Mouse (Mus musculus): ENCODE measurements around the gene 5031439G07Rik. TPM values are rescaled to one million over a fixed set of nuclear protein-coding genes. Genes with fewer than 3 reads are reported as not detected.
A peak's percentile ranks its signal among the peaks of the same experiment; 100 is the strongest.
"Not testable (repeated sequence)": the region's sequence is repeated elsewhere in the genome, so short reads cannot be mapped to it uniquely, and the experiment has no call there.

5031439G07Rik gene
- polyA plus RNA-seq (2015; fragmentation: Nextera tagmentation; extraction: Ambion mirVana): 8.0 and 9.1 TPM in 2 replicates

- peaks cover 6% of the 10 kb centered on the region; the same call in 1 of the 2 replicates for H3K27me3 ChIP-seq
- no peaks in the 10 kb centered on the region for H3K9me3 ChIP-seq
- H3K9ac ChIP-seq: peak within 1 kb of the TSS; percentile 91
- ATAC-seq (ENCODE audit: low FRiP score, low read depth): peak; percentile 93
- peak within 1 kb of the TSS; percentile 82 for H3K4me3 ChIP-seq
- peak within 1 kb of the TSS; percentile 28; the same call in 1 of the 2 replicates for H3K27ac ChIP-seq
- no peaks in the 10 kb centered on the region; the same call in 1 of the 2 replicates for H3K36me3 ChIP-seq
- peaks cover 36% of the 10 kb centered on the region for H3K4me1 ChIP-seq
- WGBS: 2% methylated on average over 43 of the region's 59 CpGs
- peak within 1 kb of the TSS; percentile 94 for H3K4me2 ChIP-seq (replicated peaks)
Observed at GRCm38 (mm10) chr15:84987874-84988825, at the start of gene 5031439G07Rik. TSS of gene 5031439G07Rik (minus strand) at chr15:84988551.

DNA sequence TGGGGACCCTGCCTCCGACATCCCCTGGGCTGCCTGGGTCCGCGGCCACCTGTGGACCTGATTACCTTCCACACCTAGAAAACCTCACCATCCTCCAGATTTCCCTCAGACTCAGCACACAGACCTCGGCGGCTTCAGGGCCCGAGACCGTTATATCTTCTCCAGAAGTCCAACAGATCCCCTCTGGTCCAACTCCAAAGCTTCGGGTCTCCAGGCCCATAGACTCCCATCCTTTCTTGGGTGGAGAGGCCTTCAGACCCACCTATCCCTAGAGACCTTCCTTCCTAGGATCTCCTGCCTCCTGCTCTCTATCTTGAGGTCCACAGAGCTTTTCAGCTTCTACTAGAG, 49.0 kb upstream of the 5031439G07Rik start:
- Histone ChIP-seq H3K4me3 (peak overlapping the region; percentile 78), H3K4me2 (replicated peaks) (peak overlapping the region; percentile 90), H3K27ac (no peak overlapping the region), H3K36me3 (no peaks in the 10 kb centered on the region), H3K27me3 (0 out of 2 replicates have a peak, but pooled peaks cover 9% of the 10 kb centered on the region), H3K9me3 (peaks cover 3% of the 10 kb centered on the region; the same call in 1 of the 2 replicates), H3K9ac (peak overlapping the region; percentile 88), H3K4me1 (peaks cover 47% of the 10 kb centered on the region)
- ATAC-seq (ENCODE audit: low FRiP score, low read depth): no peak
- WGBS: 7% methylated on average over 8 of the region's 8 CpGs

DNA sequence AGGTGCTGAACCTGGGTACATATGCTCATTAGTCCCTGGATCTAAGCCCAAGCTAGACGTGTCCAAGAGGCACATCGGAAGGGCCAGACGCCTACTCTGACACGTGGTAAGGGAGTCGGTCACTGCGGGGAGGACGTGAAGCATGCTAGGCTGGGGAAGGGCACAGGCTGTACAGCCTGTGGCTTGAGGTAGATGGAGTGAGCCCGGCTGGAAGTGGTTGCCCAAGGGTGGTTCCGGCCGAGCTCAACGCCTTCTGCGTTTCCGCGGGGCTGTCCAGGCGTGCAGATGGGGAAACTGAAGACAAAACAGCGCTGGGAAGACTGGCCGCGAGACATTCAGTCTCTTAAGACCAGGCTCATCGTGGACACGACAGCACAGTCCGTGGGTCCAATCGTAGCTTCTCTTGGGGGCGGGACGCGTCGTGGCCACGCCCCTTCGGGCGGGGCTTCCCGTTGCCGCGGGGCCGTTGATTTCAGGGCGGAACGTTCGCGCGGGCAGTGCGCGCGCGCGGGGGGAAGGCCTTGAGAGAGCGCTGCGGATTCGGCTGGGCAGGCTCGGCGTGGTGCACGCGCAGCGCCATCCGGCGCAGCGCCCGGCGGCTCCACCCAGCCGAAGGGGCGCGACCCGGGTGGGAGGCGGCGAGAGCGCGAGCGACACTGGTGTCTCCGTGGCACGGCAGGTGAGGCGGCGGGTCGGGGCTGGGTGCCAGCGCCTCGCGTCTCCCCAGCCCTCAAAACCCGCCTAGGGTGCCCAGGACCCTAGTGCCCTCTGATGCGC, 48.4 kb upstream of the 5031439G07Rik start:
- peak; percentile 94 for ATAC-seq (ENCODE audit: low FRiP score, low read depth)
- no peak overlapping the region; the same call in 1 of the 2 replicates for H3K27ac ChIP-seq

DNA sequence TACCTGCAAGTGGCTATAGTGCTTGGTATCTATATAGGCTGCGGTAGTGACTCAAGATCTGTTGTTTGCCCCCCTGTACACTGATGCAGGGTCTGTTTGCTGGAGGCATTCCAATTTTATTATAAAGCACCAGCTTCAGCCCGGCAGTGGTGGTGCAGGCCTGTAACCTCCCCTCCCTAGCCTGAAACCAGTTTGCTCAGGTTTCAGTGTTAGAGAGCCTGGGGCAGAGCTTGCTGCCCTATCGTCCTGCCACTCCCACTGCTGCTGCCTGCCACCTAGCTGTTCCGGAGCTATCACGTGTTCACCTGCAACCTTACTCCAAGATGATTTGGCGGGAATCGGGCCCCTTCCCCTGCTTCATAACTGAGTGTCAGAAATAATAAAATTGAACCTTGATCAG, 45.6 kb upstream of the 5031439G07Rik start:
- 23% methylated on average over 7 of the region's 7 CpGs for WGBS

More for the DNA sequence above, 48.4 kb upstream of the 5031439G07Rik start:
- under 1% methylated on average over 68 of the region's 75 CpGs for WGBS
- peak overlapping the region; percentile 90 for H3K4me2 ChIP-seq (replicated peaks)
- H3K4me1 ChIP-seq: peaks cover 41% of the 10 kb centered on the region
- H3K4me3 ChIP-seq: peak overlapping the region; percentile 78
- H3K9me3 ChIP-seq: peaks cover 5% of the 10 kb centered on the region; the same call in 1 of the 2 replicates
- H3K36me3 ChIP-seq: no peaks in the 10 kb centered on the region
- 0 out of 2 replicates have a peak, but pooled peaks cover 9% of the 10 kb centered on the region for H3K27me3 ChIP-seq
- peak overlapping the region; percentile 88 for H3K9ac ChIP-seq

GRCm38 (mm10) chr15:85031866-85032265, 43.5 kb upstream of the 5031439G07Rik start:
- Histone ChIP-seq H3K36me3 (no peaks in the 10 kb centered on the region), H3K9ac (no peak overlapping the region), H3K9me3 (peaks cover 5% of the 10 kb centered on the region; the same call in 1 of the 2 replicates), H3K4me2 (replicated peaks) (no peak overlapping the region), H3K27me3 (0 out of 2 replicates have a peak, but pooled peaks cover 9% of the 10 kb centered on the region), H3K27ac (no peak overlapping the region), H3K4me3 (no peak overlapping the region), H3K4me1 (peaks cover 8% of the 10 kb centered on the region)
- 65% methylated on average over 3 of the region's 3 CpGs for WGBS
- no peak for ATAC-seq (ENCODE audit: low FRiP score, low read depth)

More for the DNA sequence above, 45.6 kb upstream of the 5031439G07Rik start:
- H3K27ac ChIP-seq; H3K9me3 ChIP-seq; ATAC-seq (ENCODE audit: low FRiP score, low read depth); H3K4me3 ChIP-seq; H3K27me3 ChIP-seq; H3K9ac ChIP-seq; H3K36me3 ChIP-seq; H3K4me2 ChIP-seq (replicated peaks): not testable (repeated sequence)
- H3K4me1 ChIP-seq: peaks cover 24% of the 10 kb centered on the region

DNA sequence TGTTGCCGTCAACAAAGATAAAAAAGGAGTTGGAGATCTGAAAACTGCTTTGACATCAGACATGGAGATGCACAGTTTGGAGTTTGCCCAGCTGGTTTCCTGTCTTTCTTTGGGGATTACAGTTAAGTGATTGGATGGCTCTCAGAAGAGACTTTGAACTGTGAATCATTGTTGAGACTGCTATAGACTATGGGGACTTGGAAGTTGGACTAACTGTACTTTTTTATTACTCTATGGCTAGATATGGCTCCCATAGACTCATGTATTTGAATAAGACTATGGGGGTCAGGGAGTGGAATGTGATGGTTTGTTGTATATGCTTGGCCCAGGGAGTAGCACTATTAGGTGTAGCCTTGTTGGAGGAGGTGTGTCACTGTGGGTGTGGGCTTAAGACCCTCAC, 42.3 kb upstream of the 5031439G07Rik start:
- not testable (repeated sequence) for H3K27me3 ChIP-seq; H3K4me1 ChIP-seq; H3K9ac ChIP-seq; H3K36me3 ChIP-seq; H3K4me3 ChIP-seq; H3K9me3 ChIP-seq; H3K27ac ChIP-seq; H3K4me2 ChIP-seq (replicated peaks); ATAC-seq (ENCODE audit: low FRiP score, low read depth)
- 84% methylated on average over 1 of the region's 1 CpGs for WGBS

- H3K27me3 ChIP-seq; H3K9ac ChIP-seq; H3K4me1 ChIP-seq; H3K9me3 ChIP-seq; ATAC-seq (ENCODE audit: low FRiP score, low read depth); H3K27ac ChIP-seq; H3K4me3 ChIP-seq; H3K4me2 ChIP-seq (replicated peaks); H3K36me3 ChIP-seq: not testable (repeated sequence)
- WGBS: 50% methylated on average over 1 of the region's 1 CpGs
Observed at GRCm38 (mm10) chr15:85028648-85029047, 40.3 kb upstream of the 5031439G07Rik start, which contains the start of gene Fam118a. TSS of gene Fam118a (plus strand) at chr15:85028948.

- no peak overlapping the region for H3K4me3 ChIP-seq
- no peak overlapping the region for H3K9ac ChIP-seq
- H3K4me1 ChIP-seq: no peaks in the 10 kb centered on the region
- H3K4me2 ChIP-seq (replicated peaks): no peak overlapping the region
- ATAC-seq (ENCODE audit: low FRiP score, low read depth): no peak
- WGBS: 45% methylated on average over 4 of the region's 4 CpGs
- no peaks in the 10 kb centered on the region for H3K27me3 ChIP-seq
- peaks cover 5% of the 10 kb centered on the region; the same call in 1 of the 2 replicates for H3K9me3 ChIP-seq
- H3K27ac ChIP-seq: no peak overlapping the region
- no peaks in the 10 kb centered on the region for H3K36me3 ChIP-seq
Observed at GRCm38 (mm10) chr15:85027740-85028139, 39.4 kb upstream of the 5031439G07Rik start.

GRCm38 (mm10) chr15:85026197-85026596, 37.8 kb upstream of the 5031439G07Rik start:
- no peak overlapping the region for H3K4me2 ChIP-seq (replicated peaks)
- H3K9me3 ChIP-seq: no peaks in the 10 kb centered on the region
- no peak overlapping the region for H3K9ac ChIP-seq
- no peak overlapping the region for H3K4me3 ChIP-seq
- no peaks in the 10 kb centered on the region for H3K4me1 ChIP-seq
- no peak for ATAC-seq (ENCODE audit: low FRiP score, low read depth)
- no peak overlapping the region for H3K27ac ChIP-seq
- H3K36me3 ChIP-seq: no peaks in the 10 kb centered on the region
- 85% methylated on average over 4 of the region's 4 CpGs for WGBS
- no peaks in the 10 kb centered on the region for H3K27me3 ChIP-seq

DNA sequence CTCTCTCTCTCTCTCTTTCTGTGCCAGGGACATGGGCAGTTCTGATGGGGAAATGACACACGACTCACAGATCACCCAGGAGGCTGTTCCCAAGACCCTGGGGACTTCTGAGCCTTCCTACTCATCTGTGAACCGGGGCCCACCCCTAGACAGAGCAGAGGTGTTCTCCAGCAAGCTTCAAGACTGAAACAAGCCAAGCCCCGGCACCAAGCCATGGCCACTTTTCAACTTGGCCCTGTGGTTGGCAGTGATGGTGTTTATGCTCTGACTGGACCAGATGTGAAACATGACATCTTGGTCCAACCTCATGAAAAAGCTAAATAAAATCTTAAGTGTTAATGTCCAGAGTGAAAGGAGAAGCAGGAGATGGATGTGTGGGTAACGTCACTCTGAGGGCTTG, 33.9 kb upstream of the 5031439G07Rik start:
- WGBS: 68% methylated on average over 4 of the region's 4 CpGs
- H3K27ac ChIP-seq: no peak overlapping the region
- no peak overlapping the region for H3K4me3 ChIP-seq
- no peaks in the 10 kb centered on the region for H3K36me3 ChIP-seq
- no peaks in the 10 kb centered on the region for H3K9me3 ChIP-seq
- no peak overlapping the region for H3K9ac ChIP-seq
- H3K4me2 ChIP-seq (replicated peaks): no peak overlapping the region
- peaks cover 12% of the 10 kb centered on the region for H3K27me3 ChIP-seq
- H3K4me1 ChIP-seq: peaks cover 2% of the 10 kb centered on the region; the same call in 1 of the 2 replicates
- no peak for ATAC-seq (ENCODE audit: low FRiP score, low read depth)

GRCm38 (mm10) chr15:85016951-85017664, 28.8 kb upstream of the 5031439G07Rik start, which contains the start of gene Upk3a:
TSS of gene Upk3a (plus strand) at chr15:85017141.
- WGBS: 8% methylated on average over 21 of the region's 21 CpGs

More at GRCm38 (mm10) chr15:85016951-85017664, 28.8 kb upstream of the 5031439G07Rik start, which contains the start of gene Upk3a:
- Histone ChIP-seq H3K4me2 (replicated peaks) (peak within 1 kb of the TSS; percentile 21; the same call in 1 of the 2 replicates), H3K36me3 (no peaks in the 10 kb centered on the region), H3K9ac (0 out of 2 replicates have a peak within 1 kb of the TSS, but pooled peaks have one; percentile 35), H3K27me3 (peaks cover 29% of the 10 kb centered on the region), H3K4me1 (peaks cover 18% of the 10 kb centered on the region), H3K4me3 (no peak within 1 kb of the TSS), H3K27ac (no peak within 1 kb of the TSS), H3K9me3 (no peaks in the 10 kb centered on the region)
- no peak for ATAC-seq (ENCODE audit: low FRiP score, low read depth)

Measured in limb, embryonic 13.5 days (tissue).